Mouse (Mus musculus) ovary, adult 10 weeks (tissue): ENCODE data around the gene Olfr484. TPM values are rescaled to one million over a fixed set of nuclear protein-coding genes. Genes with fewer than 3 reads are reported as not detected.

Source experiments
- polyA plus RNA-seq: library from polyadenylated mRNA; stranded (reverse); fragments of 350-450 nt; fragmentation: Illumina TruSeq; extraction: RNeasy Lipid Tissue Mini Kit (QIAGEN cat#74804); gene quantifications from one replicate; pipeline ENCODE4 v1.2.3, GENCODE M21; 2014

Gene Olfr484
- not detected for polyA plus RNA-seq

DNA sequence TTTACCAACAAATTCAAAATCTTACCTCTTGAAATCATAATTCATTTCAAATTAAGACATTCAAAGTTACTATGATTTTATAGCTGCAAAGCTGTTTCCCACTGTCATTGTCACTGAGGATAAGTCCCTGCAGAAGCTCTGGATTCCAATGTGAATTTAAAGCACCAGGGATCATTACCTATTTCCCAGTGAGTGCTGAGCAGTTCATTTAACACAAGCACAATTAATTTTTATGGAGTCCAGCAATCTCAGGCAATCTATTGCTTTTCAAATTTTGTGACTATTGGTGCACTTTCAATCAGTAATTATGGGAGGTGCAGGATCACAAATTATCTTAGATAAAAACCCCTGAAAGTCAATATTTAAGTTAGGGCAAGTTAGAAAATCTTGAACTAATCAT is at the start of gene Olfr484:
Gene Olfr484 (minus strand): TSS at position 101 of the 400 bp plus-strand sequence.

DNA sequence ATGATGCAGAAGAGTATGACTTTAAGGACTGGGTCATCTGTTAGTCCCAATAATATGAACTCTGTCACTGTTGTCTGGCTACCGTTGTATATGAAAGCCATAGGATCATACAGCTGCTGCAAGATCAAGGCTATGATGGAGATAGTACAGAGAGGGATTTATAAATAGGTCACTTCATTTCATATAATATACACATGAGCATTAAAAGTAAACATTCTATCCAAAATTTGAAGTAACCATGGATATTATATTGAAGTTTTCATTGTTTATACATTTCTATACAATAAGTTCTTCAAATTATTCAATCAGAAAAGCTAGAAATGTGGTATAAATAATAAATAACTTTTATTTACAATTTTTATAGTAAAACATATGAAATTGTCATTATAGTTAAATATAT is 45.4 kb upstream of the Olfr484 start, which contains the start of gene Olfr486:
Gene Olfr486 (minus strand): TSS at position 101 of the 400 bp plus-strand sequence.

DNA sequence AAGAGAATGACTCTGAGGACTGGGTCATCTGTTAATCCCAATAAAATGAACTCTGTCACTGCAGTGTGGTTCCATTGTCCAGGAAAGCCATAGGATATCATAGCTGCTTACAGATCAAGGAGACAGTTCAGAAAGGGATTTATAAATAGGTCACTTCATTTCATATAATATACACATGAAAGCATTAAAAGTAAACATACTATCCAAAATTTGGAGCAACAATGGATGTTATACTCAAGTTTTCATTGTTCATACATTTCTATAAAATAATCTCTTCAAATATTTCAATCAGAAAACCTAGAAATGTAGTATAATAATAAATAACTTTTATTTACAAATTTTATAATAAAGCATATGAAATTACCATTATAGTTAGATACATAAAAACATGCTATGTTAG is 32.5 kb upstream of the Olfr484 start, which contains the start of gene Olfr485:
Gene Olfr485 (minus strand): TSS at position 101 of the 400 bp plus-strand sequence.

DNA sequence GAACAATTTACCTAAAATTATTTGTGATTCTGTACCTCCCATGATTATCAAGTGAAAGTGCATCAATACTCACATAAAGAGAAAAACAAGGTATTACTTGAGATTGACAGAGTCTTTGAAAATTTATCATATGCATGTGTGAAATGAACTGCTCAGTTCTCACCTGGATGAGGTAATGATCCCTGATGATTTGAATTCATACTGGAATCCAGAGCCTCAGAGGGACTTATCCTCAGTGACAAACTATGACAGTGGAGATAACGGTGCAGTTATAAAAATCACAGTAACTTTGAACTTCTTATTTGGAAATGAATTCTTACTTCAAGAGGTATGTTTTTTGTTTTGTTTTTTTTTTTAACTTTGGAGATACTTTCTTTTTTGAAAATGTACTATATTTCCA is 26.7 kb downstream of the Olfr484 start, which contains the start of gene Olfr483:
Gene Olfr483 (plus strand): TSS at position 301 of the 400 bp plus-strand sequence.

DNA sequence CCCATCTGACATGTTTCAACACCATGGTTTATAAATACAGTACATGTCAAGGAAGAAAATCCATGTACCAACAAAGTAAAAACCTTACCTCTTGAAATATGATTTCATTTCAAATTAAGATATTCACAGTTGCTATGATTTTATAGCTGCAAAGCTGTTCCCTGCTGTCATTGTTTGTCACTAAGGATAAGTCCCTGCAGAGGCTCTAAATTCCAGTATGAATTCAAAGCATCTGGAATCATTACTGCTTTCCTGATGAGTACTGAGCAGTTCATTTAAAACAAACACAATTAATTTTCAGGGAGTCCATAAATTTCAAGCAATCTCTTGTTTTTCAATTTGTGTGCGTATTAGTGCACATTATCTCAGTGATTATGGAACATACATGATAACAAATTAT is 29.8 kb downstream of the Olfr484 start, which contains the start of gene Olfr482:
Gene Olfr482 (minus strand): TSS at position 101 of the 400 bp plus-strand sequence.

DNA sequence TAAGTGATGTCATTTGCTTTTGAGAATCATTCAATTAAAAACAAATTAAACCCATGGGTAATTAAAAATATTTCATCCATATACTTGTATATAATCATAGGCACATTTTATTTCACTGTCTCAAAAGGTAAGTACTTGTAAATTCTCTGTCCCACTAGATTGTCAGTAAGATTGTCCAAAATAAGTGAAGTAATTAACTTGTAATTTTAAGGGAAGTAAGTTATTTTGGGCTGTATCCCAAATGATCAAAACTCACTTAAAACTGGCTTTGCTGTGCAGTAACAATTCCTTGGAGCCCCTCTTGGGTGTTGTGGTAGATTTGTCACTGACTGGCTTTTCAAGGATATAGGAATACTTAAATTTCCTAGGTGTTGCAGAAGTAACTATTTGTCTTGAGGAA is 47.7 kb downstream of the Olfr484 start, which contains the start of gene Olfr481:
Gene Olfr481 (plus strand): TSS at position 301 of the 400 bp plus-strand sequence.

Other genes starting within 250 kb of the Olfr484 start
- not detected for gene Olfr472, start 229.5 kb downstream of the Olfr484 start, polyA plus RNA-seq
- gene Olfr473, start 197.0 kb downstream of the Olfr484 start, polyA plus RNA-seq: not detected
- not detected for gene Olfr474, start 172.8 kb downstream of the Olfr484 start, polyA plus RNA-seq
- not detected for gene Olfr476, start 162.6 kb downstream of the Olfr484 start, polyA plus RNA-seq
- not detected for gene Olfr477, start 140.8 kb downstream of the Olfr484 start, polyA plus RNA-seq
- not detected for gene Olfr478, start 93.5 kb downstream of the Olfr484 start, polyA plus RNA-seq
- not detected for gene Olfr479, start 76.8 kb downstream of the Olfr484 start, polyA plus RNA-seq
- gene Olfr480, start 60.1 kb downstream of the Olfr484 start, polyA plus RNA-seq: not detected
- not detected for gene Olfr481, start 47.6 kb downstream of the Olfr484 start, polyA plus RNA-seq
- not detected for gene Olfr482, start 29.9 kb downstream of the Olfr484 start, polyA plus RNA-seq
- gene Olfr483, start 26.6 kb downstream of the Olfr484 start, polyA plus RNA-seq: not detected
- gene Olfr485, start 32.4 kb upstream of the Olfr484 start, polyA plus RNA-seq: not detected
- not detected for gene Olfr486, start 45.3 kb upstream of the Olfr484 start, polyA plus RNA-seq
- not detected for gene Olfr487, start 87.2 kb upstream of the Olfr484 start, polyA plus RNA-seq
- not detected for gene Olfr488, start 130.9 kb upstream of the Olfr484 start, polyA plus RNA-seq
- not detected for gene Olfr490, start 161.5 kb upstream of the Olfr484 start, polyA plus RNA-seq
- gene Olfr491, start 186.0 kb upstream of the Olfr484 start, polyA plus RNA-seq: not detected
- gene Olfr492, start 196.2 kb upstream of the Olfr484 start, polyA plus RNA-seq: not detected
- gene Olfr493, start 219.5 kb upstream of the Olfr484 start, polyA plus RNA-seq: not detected
- not detected for gene Olfr494, start 237.9 kb upstream of the Olfr484 start, polyA plus RNA-seq